Mouse (Mus musculus) heart, embryonic 10.5 days (tissue): ENCODE measurements around the gene Prmt7. TPM values are rescaled to one million over a fixed set of nuclear protein-coding genes. Genes with fewer than 3 reads are reported as not detected.

Source experiments
- polyA plus RNA-seq: library from polyadenylated mRNA; unstranded; fragments of >200 nt; fragmentation: Nextera tagmentation; extraction: Ambion mirVana; gene quantifications from 2 replicates; pipeline ENCODE4 v1.2.1, GENCODE M21; 2016

Gene Prmt7
- polyA plus RNA-seq, 1 experiment from 2014 or later, result 63.9 TPM

Other genes starting within 250 kb of the Prmt7 start
- gene Slc12a4, start 244.8 kb upstream of the Prmt7 start, polyA plus RNA-seq, result 45.1 and 56.1 TPM in 2 replicates
- not detected in 2 replicates for gene Dpep3, start 231.5 kb upstream of the Prmt7 start, polyA plus RNA-seq
- gene Dus2, start 219.6 kb upstream of the Prmt7 start, polyA plus RNA-seq, result 19.7 and 19.8 TPM in 2 replicates
- gene Dpep2nb, start 205.0 kb upstream of the Prmt7 start, polyA plus RNA-seq, result 0.31 TPM in 1 of 2 replicates, not detected in the other
- gene Ddx28, start 199.1 kb upstream of the Prmt7 start, polyA plus RNA-seq, result 16.1 and 18.7 TPM in 2 replicates
- 4.9 and 6.5 TPM in 2 replicates for gene Nfatc3, start 152.1 kb upstream of the Prmt7 start, polyA plus RNA-seq
- 2.4 and 5.4 TPM in 2 replicates for gene Esrp2, start 74.0 kb upstream of the Prmt7 start, polyA plus RNA-seq
- gene Pla2g15, start 60.5 kb upstream of the Prmt7 start, polyA plus RNA-seq, result 10.6 and 13.6 TPM in 2 replicates
- gene Slc7a6, start 42.1 kb upstream of the Prmt7 start, polyA plus RNA-seq, result 47.3 and 67.8 TPM in 2 replicates
- 24.1 and 38.1 TPM in 2 replicates for gene Slc7a6os, start within 50 bp of the Prmt7 start, polyA plus RNA-seq
- gene Smpd3, start 127.1 kb downstream of the Prmt7 start, polyA plus RNA-seq, result 3.8 and 4.4 TPM in 2 replicates
- gene Zfp90, start 204.4 kb downstream of the Prmt7 start, polyA plus RNA-seq, result 12.5 and 19.3 TPM in 2 replicates